Mouse (Mus musculus) cortical plate, adult 2 months (tissue): ENCODE measurements at regions not wholly inside any gene's neighbourhood (a gene's known extent, or its start where the extent isn't known, plus 50 kb on each side); places are given as distances from the start of the nearest gene placed in this dataset.

ENCODE experiments used
- H3K27ac ChIP-seq: fragments of 200-500 bp; 2 replicates; pipeline ENCODE4 v1.5.1; 2012; ENCODE audit warnings: low read length, control low read depth, inconsistent platforms; ENCODE audit not compliant: insufficient read depth
- H3K4me1 ChIP-seq: fragments of 200-500 bp; 2 replicates; pipeline ENCODE4 v1.6.1; 2011; ENCODE audit warnings: low read length; ENCODE audit not compliant: control insufficient read depth, insufficient read depth
- H3K4me3 ChIP-seq: fragments of 200-500 bp; 2 replicates; pipeline ENCODE4 v1.5.1; 2011; ENCODE audit warnings: mild to moderate bottlenecking, low read length, control low read depth; ENCODE audit not compliant: insufficient read depth
- CTCF ChIP-seq: fragments of 200-500 bp; IDR thresholded peaks from 2 replicates; pipeline ENCODE4 v1.5.1; 2011; ENCODE audit warnings: mild to moderate bottlenecking, control low read depth, low read length; ENCODE audit not compliant: insufficient read depth; ENCODE audit errors: extremely low read depth
- POLR2A ChIP-seq: fragments of 200-500 bp; IDR thresholded peaks from 2 replicates; pipeline ENCODE4 v1.6.1; 2011; ENCODE audit warnings: mild to moderate bottlenecking, low read length, control low read depth; ENCODE audit not compliant: insufficient read depth; ENCODE audit errors: extremely low read depth

DNA sequence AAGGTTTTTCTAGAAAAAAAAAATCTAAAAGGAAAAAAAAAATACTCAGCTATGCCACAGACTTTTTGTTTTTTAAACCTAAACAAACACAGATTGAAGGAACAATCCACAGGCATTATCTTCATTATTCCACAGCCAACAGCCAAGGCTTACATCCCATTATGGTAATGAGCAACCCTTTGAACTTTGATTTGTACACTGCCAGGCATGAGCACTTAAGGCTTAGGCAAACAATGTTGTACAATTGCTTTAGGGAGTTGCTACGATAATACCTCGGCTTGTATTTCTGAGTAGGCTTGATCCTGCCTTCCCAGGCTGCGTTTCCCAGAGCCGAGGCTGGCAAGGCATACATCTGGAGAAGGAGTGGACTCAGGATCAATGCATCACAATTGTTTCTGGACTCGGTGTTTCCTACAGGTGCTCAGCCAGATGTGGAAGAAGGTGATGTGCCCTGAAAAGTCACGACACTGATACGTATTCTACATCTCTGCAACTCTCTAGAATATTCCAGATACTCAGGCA is 409.0 kb upstream of the Igfbp7 start:
- TF ChIP-seq POLR2A (no peak), CTCF (no peak)
- H3K27ac ChIP-seq, result no peak overlapping the region
- no peak overlapping the region for H3K4me3 ChIP-seq
- no peaks in the 10 kb centered on the region for H3K4me1 ChIP-seq

DNA sequence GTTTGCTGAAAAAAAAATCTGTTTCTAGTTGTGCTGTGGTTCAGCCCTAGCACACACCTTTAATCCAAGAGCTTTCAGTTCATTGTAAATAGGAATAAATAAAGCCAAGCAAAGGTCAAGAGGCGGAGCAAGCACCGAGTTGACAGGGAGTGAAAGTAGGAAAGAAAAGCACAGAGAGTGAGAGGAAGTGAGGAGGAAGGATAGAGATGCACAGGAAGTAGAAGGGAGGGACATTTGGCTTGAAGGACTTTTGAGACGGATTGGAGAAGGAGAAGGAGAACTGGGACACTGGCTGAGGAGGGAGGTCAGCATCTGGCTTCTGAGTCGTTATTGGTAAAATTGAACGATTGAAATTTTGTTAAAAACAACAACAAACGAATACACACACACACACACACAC is 402.0 kb upstream of the Igfbp7 start:
- no peak overlapping the region for H3K27ac ChIP-seq
- TF ChIP-seq POLR2A (no peak), CTCF (no peak)
- no peaks in the 10 kb centered on the region for H3K4me1 ChIP-seq
- no peak overlapping the region for H3K4me3 ChIP-seq

DNA sequence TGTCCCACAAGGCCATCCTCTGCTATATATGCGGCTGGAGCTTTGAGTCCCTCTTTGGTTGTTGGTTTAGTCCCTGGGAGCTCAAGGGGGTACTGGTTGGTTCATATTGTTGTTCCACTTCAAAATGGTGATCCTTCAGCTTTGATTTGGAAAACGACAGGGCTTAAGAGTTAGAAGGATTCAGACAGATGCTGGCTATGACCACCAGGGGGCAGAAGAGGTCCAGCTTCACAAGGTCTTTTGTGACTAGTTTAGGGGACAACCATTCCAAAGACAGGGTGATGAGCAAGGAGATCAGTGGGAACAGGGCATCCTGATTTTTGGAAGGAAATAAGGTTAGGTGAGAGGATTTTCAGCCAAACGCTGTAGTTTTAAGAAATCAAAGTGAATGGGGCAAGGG is 399.9 kb upstream of the Igfbp7 start:
- H3K27ac ChIP-seq, result no peak overlapping the region
- no peaks in the 10 kb centered on the region for H3K4me1 ChIP-seq
- no peak for TF ChIP-seq POLR2A
- peak; percentile 73 for TF ChIP-seq CTCF
- H3K4me3 ChIP-seq, result no peak overlapping the region

DNA sequence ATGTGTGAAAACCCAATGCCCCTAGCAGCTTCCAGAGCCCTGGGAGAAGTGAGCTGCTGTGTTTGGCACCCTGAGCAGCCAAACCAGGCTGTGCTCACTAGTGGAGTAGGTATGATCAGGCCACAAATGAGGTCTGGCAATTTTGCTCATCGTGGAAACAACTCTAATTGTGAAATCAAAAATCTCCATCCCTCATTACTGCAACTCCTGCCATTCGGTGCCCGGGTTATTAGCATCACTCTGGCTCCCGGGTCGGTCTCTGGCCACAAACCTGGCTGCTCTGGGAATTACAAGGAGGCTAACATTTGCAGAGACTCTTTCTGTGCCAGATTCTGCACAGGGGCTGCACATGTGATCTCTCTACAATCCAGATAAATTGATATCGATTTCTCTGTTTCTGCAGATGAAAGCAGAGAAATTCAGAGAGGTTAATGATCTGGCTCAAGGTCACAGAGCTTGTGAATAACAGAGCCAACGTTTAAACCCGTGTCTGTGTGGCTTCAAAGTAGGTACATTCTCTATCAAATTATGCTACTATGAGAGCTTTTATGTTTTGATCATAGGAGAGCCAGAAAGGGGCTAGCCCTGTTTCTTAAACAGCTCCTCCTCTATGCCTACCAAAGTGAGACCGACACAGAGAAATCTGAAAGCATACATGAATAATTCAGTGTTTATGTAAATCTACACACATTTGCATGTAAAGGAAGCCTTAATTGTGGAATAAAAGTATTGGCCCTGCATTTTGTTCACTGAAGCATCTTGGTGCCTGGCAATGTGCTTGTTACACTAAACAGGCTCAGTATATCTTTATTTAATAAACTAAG is 398.7 kb upstream of the Igfbp7 start:
- TF ChIP-seq CTCF (no peak), POLR2A (no peak)
- no peak overlapping the region for H3K27ac ChIP-seq
- H3K4me3 ChIP-seq, result no peak overlapping the region
- H3K4me1 ChIP-seq, result no peaks in the 10 kb centered on the region

DNA sequence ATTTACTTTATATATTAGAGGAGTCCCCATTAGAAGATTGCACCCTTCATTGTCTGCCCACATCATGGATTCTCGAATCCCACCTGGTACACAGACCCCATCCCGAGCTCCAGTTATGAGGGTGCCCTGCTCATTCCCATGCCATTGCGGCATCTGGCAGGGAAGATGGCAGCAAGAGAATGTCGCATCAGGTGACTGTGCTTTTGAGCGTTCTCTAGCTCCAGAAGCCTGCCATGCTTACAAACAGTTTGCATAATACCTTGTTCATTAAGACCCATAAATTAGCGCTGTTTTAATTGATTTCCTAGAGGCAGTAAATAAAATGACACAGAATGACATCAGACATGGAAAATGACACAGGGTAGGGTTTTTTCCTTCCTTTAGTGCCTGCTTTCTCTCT is 398.0 kb upstream of the Igfbp7 start:
- TF ChIP-seq POLR2A (no peak), CTCF (no peak)
- Histone ChIP-seq H3K4me3 (no peak overlapping the region), H3K4me1 (no peaks in the 10 kb centered on the region), H3K27ac (no peak overlapping the region)

DNA sequence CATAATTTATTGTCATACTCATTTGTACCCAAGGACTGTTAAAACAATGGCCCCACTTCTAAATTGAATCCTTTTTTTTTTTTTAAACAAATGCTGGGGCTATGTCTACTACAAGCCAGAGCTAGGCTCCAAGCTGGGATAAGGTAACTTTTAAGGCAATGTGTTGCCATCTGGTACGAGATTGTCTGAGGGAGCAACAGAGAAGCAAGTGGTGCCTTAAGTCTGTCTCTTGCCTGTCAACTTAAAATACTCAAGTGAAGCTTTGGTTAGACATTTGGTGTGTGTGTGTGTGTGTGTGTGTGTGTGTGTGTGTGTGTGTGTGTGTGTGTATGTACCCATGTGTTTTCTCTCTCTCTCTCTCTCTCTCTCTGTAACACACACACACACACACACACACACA is 397.5 kb upstream of the Igfbp7 start:
- Histone ChIP-seq H3K4me1 (no peaks in the 10 kb centered on the region), H3K27ac (no peak overlapping the region), H3K4me3 (no peak overlapping the region)
- TF ChIP-seq CTCF (no peak), POLR2A (no peak)

DNA sequence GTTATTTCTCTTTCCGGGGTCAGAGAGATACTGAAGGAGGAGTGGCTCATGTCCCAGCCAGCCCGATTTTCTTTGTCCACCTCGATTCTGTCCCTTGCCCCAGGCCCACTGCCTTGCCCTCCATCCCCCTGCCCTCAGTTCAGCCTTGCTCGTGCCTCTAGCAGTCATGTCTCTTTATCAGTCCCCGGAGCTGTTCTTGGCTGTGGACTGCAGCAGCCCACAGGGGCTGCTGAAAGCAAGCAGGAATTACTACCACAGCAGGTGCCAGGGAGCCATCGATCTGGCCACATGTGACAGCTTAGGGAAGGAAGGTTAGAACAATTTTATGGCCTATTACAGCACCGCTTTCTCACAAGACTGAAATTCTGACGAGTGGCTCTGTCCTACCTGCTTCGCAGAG is 396.3 kb upstream of the Igfbp7 start:
- Histone ChIP-seq H3K4me3 (peak overlapping the region; percentile 32; the same call in 1 of the 2 replicates), H3K4me1 (no peaks in the 10 kb centered on the region), H3K27ac (no peak overlapping the region)
- TF ChIP-seq CTCF, result no peak
- no peak for TF ChIP-seq POLR2A

DNA sequence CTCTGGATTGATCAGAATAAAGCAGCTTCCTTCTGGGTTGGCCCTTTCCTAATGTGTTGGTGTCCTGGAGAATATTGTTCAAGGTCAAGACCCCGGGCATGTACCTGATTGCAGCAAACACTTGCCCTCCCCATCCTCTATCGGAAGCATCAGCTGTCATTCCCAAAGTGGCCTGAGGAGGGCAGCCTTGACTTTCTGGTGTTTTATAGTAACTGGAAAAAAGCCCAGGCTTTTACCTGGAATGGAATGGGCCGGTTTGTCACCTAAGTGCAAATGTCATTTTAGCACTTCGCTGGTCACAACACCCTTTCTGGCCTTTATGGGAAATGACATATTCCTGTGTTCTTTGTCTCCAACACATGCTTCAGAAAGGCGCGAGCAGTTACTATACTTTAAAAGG is 395.7 kb upstream of the Igfbp7 start:
- Histone ChIP-seq H3K27ac (no peak overlapping the region), H3K4me1 (no peaks in the 10 kb centered on the region), H3K4me3 (peak overlapping the region; percentile 32; the same call in 1 of the 2 replicates)
- peak; percentile 85 for TF ChIP-seq CTCF
- TF ChIP-seq POLR2A, result no peak

DNA sequence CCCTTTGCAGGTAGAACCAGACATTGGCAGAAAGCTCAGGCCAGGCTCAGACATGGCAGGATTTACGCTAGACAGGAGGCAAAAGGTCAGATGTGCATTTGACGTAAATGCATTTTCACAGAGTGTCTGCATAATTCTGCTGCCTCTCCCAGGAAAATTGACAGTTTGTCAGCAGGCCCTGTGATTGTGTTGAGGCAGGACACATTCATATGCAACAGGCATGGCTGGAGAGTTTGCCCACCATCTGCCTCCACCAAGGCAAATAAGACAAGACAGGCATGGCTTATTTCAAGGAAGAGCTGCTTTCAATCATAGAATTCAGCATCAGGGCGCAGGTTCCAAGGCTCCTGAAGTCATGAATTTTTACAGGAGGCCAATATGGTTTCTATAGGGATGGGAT is 389.1 kb upstream of the Igfbp7 start:
- no peaks in the 10 kb centered on the region for H3K4me1 ChIP-seq
- H3K4me3 ChIP-seq, result no peak overlapping the region
- TF ChIP-seq POLR2A (no peak), CTCF (no peak)
- H3K27ac ChIP-seq, result no peak overlapping the region

DNA sequence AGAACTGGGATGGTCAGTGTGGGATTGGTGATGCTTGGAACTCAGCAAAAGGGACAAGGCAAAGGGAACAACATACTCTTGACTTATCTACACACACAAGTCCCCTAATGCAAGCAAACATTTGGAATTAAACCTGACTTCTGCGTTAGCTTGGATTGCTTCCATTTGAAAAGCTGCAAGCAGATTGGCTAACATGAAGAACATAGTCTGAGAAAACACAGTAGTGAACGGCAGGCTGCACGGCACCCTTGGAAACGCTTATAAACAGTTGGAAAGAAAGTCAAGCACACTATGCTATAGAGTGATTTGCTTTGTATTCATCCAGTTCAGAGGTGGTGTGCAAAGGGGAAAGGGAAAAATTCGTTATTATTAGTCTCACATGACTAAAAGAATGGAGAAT is 387.9 kb upstream of the Igfbp7 start:
- TF ChIP-seq CTCF (no peak), POLR2A (no peak)
- Histone ChIP-seq H3K4me1 (no peaks in the 10 kb centered on the region), H3K4me3 (no peak overlapping the region), H3K27ac (no peak overlapping the region)

DNA sequence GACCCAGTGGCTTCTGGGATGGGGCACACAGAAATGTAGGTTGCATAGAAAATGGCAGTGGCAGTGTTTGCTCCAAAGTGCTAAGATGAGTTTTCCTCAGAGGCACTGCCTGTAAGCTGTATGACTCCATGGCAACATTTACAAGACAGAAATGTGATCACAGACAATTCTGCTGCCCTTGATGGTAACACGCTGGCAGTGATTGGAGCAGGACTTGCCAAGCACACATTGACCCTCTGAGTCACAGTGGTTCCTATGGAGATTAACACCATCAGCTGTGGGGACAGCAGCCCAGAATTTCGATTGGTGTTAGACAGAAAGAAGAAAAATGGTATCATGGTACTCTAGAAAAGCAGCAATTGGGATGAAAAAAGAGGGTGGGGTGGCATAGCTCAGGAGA is 376.1 kb upstream of the Igfbp7 start:
- no peak overlapping the region for H3K4me3 ChIP-seq

More for the DNA sequence above, 376.1 kb upstream of the Igfbp7 start:
- TF ChIP-seq CTCF, result no peak
- no peak for TF ChIP-seq POLR2A
- H3K27ac ChIP-seq, result no peak overlapping the region
- no peaks in the 10 kb centered on the region for H3K4me1 ChIP-seq
